Mouse (Mus musculus) lung, postnatal 0 days (tissue): Measurements from ENCODE around the gene Hdac9.

ENCODE experiments used
- CTCF ChIP-seq: IDR thresholded peaks from 2 replicates; pipeline ENCODE4 v1.5.1; 2016; ENCODE audit warnings: antibody characterized with exemption, mild to moderate bottlenecking
- EP300 ChIP-seq: IDR thresholded peaks from 2 replicates; pipeline ENCODE4 v1.6.1; 2016; ENCODE audit warnings: antibody characterized with exemption, mild to moderate bottlenecking, control low read depth

GRCm38 (mm10) chr12:34200030-34200446 is 716.9 kb downstream of the Hdac9 start:
- TF ChIP-seq CTCF (no peak), EP300 (no peak)
